In the genomic region with DNA sequence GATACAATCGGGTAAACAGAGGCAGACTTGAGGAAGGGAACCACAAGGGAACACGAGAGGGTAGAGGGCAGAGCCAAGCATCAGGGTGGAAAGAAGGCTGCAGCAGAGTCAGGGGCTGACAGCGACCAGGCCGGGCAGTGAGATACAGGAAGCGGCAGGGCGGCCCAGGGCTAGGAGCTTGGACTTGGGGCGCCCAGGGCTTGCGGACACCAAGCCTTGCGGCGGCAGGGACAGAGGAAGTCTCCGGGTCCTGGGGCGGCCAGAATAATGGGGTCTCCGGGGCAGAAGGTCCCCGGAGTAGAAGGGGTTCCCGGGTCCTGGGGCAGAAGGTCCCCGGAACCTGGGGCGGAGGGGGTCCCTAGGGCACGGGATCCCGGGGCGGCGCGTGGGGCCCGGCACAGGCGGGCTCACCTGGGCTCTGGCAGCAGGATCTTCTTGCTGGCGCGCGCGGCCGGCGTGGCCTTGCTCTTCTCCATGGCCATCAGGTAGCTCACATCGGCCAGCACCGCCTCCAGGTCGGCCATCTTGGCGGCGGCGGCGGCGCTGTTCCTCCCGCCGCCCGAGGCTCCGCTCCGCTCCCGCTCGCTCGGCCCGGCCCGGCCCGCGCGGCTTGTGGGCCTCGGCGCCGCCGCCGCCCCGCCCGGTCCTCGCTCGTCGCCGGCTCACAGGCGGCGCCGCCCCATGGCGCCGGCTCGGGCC, we compare ENCODE assay signal across 8 mouse cellular contexts. TPM values are rescaled to one million over a fixed set of nuclear protein-coding genes. Genes with fewer than 3 reads are reported as not detected.
DNase-seq lines count a peak whose midpoint lies in the region; ATAC-seq and TF ChIP-seq lines count a peak whose summit lies in the region.

No protein-coding gene starts in this region.

- peak; percentile 54 for ATAC-seq in embryonic facial prominence, embryonic 13.5 days (ENCODE audit: insufficient number of reproducible peaks, insufficient read depth, low FRiP score, low TSS enrichment, low read depth)
- ATAC-seq in limb, embryonic 12.5 days (ENCODE audit: insufficient number of reproducible peaks, insufficient read depth, low FRiP score, low TSS enrichment, low read depth): peak; percentile 29
- ATAC-seq in midbrain, embryonic 16.5 days: peak; percentile 47

- H3K4me3 ChIP-seq in layer of hippocampus, adult 2 months: peak overlapping the region; percentile 71
- H3K4me3 ChIP-seq in embryonic facial prominence, embryonic 13.5 days: peak overlapping the region; percentile 95
- H3K4me3 ChIP-seq in limb, embryonic 12.5 days (replicated peaks): peak overlapping the region; percentile 92
- peak overlapping the region; percentile 93 for H3K4me3 ChIP-seq in midbrain, embryonic 16.5 days (ENCODE audit: low read depth, low read length)

- no peak for TF ChIP-seq CTCF in layer of hippocampus, adult 2 months (conservative IDR thresholded peaks at IDR 0.05)

- H3K27me3 ChIP-seq in embryonic facial prominence, embryonic 13.5 days: no peaks in the 10 kb centered on the region
- H3K27me3 ChIP-seq in limb, embryonic 12.5 days: no peaks in the 10 kb centered on the region
- no peaks in the 10 kb centered on the region for H3K27me3 ChIP-seq in midbrain, embryonic 16.5 days (ENCODE audit: control insufficient read depth, insufficient read depth, low read depth, low read length)

- intact Hi-C loops in heart, postnatal 10 days (cut with DNase I): loop anchor here (1.0 to 5.0 kb wide), 3 partner anchors 23 to 98 kb away; partner anchors contain the start of gene Ankrd13d

- no peaks in the 10 kb centered on the region for H3K36me3 ChIP-seq in embryonic facial prominence, embryonic 13.5 days
- 0 out of 2 replicates have a peak, but pooled peaks cover 3% of the 10 kb centered on the region for H3K36me3 ChIP-seq in limb, embryonic 12.5 days
- no peaks in the 10 kb centered on the region for H3K36me3 ChIP-seq in midbrain, embryonic 16.5 days (ENCODE audit: control insufficient read depth, insufficient read depth, low read length)

- DNase-seq in layer of hippocampus, adult 2 months (ENCODE audit: low spot score in 2 of 2): no peak
- DNase-seq in layer of hippocampus, adult 18-20 months (ENCODE audit: low spot score in 2 of 2): no peak
- peak; percentile 74 for DNase-seq in adrenal gland, postnatal 14 days
- peak; percentile 55 to 59 for DNase-seq in heart, postnatal 10 days
- peak; percentile 52 to 63 for DNase-seq in thymus, adult 18-20 months

- H3K9me3 ChIP-seq in embryonic facial prominence, embryonic 13.5 days: no peaks in the 10 kb centered on the region
- no peaks in the 10 kb centered on the region for H3K9me3 ChIP-seq in limb, embryonic 12.5 days
- no peaks in the 10 kb centered on the region for H3K9me3 ChIP-seq in midbrain, embryonic 16.5 days (replicated peaks; ENCODE audit: control insufficient read depth, low read length, poor library complexity, severe bottlenecking)

- peak overlapping the region; percentile 97 for H3K27ac ChIP-seq in layer of hippocampus, adult 2 months
- H3K27ac ChIP-seq in embryonic facial prominence, embryonic 13.5 days: peak overlapping the region; percentile 83
- H3K27ac ChIP-seq in limb, embryonic 12.5 days: peak overlapping the region; percentile 76
- H3K27ac ChIP-seq in midbrain, embryonic 16.5 days (ENCODE audit: low read length): peak overlapping the region; percentile 92

- H3K4me2 ChIP-seq in embryonic facial prominence, embryonic 13.5 days: peak overlapping the region; percentile 79
- peak overlapping the region; percentile 89 for H3K4me2 ChIP-seq in limb, embryonic 12.5 days
- peak overlapping the region; percentile 92 for H3K4me2 ChIP-seq in midbrain, embryonic 16.5 days (ENCODE audit: low read length)

- H3K9ac ChIP-seq in embryonic facial prominence, embryonic 13.5 days: peak overlapping the region; percentile 96
- peak overlapping the region; percentile 92 for H3K9ac ChIP-seq in limb, embryonic 12.5 days (replicated peaks)
- peak overlapping the region; percentile 97 for H3K9ac ChIP-seq in midbrain, embryonic 16.5 days (ENCODE audit: low read depth, low read length)

- H3K4me1 ChIP-seq in embryonic facial prominence, embryonic 13.5 days: peaks cover 55% of the 10 kb centered on the region
- peaks cover 48% of the 10 kb centered on the region for H3K4me1 ChIP-seq in limb, embryonic 12.5 days (replicated peaks)
- peaks cover 56% of the 10 kb centered on the region for H3K4me1 ChIP-seq in midbrain, embryonic 16.5 days (ENCODE audit: control insufficient read depth, insufficient read depth, low read length)

- WGBS in embryonic facial prominence, embryonic 13.5 days: under 1% methylated on average over 58 of the region's 68 CpGs
- under 1% methylated on average over 53 of the region's 68 CpGs for WGBS in limb, embryonic 12.5 days
- WGBS in midbrain, embryonic 16.5 days: under 1% methylated on average over 59 of the region's 68 CpGs

RNA-seq across cellular contexts. Expression of gene Grk2, which starts 0.4 kb away (rescaled TPM):
- 100 to 1,000 TPM; 181 to 201 TPM for total RNA-seq in layer of hippocampus, adult 2 months (2021)
- 100 to 1,000 TPM; 184 to 192 TPM for total RNA-seq in layer of hippocampus, adult 18-20 months (2021)
- 45.2 and 74.4 TPM in 2 replicates for total RNA-seq in adrenal gland, postnatal 14 days (2021)
- polyA plus RNA-seq in embryonic facial prominence, embryonic 13.5 days (2015; fragmentation: Nextera tagmentation; extraction: Ambion mirVana): 17.0 and 19.6 TPM in 2 replicates
- total RNA-seq in heart, postnatal 10 days (2021): 10 to 100 TPM; 51.4 to 57.2 TPM
- polyA plus RNA-seq in limb, embryonic 12.5 days (2016; fragmentation: Nextera tagmentation; extraction: Ambion mirVana): 15.6 and 16.1 TPM in 2 replicates
- 24.8 and 26.8 TPM in 2 replicates for polyA plus RNA-seq in midbrain, embryonic 16.5 days (2015; fragmentation: Nextera tagmentation; extraction: Ambion mirVana)

RNA-seq across cellular contexts. Expression of gene Ankrd13d, which starts 22.7 kb away (rescaled TPM):
- 10 to 100 TPM; 63.4 to 70.7 TPM for total RNA-seq in layer of hippocampus, adult 2 months (2021)
- total RNA-seq in layer of hippocampus, adult 18-20 months (2021): 10 to 100 TPM; 58.5 to 59.2 TPM
- 2.7 and 4.8 TPM in 2 replicates for total RNA-seq in adrenal gland, postnatal 14 days (2021)
- polyA plus RNA-seq in embryonic facial prominence, embryonic 13.5 days (2015; fragmentation: Nextera tagmentation; extraction: Ambion mirVana): 12.6 and 13.5 TPM in 2 replicates
- total RNA-seq in heart, postnatal 10 days (2021): 1 to 10 TPM in 1 of 2 experiments, under 1 TPM in 1; 0.98 to 1.5 TPM
- 12.6 and 12.9 TPM in 2 replicates for polyA plus RNA-seq in limb, embryonic 12.5 days (2016; fragmentation: Nextera tagmentation; extraction: Ambion mirVana)
- polyA plus RNA-seq in midbrain, embryonic 16.5 days (2015; fragmentation: Nextera tagmentation; extraction: Ambion mirVana): 55.6 and 65.7 TPM in 2 replicates

RNA-seq across cellular contexts. Expression of gene Ssh3, which starts 36.7 kb away (rescaled TPM):
- 10 to 100 TPM; 57.5 to 58.7 TPM for total RNA-seq in layer of hippocampus, adult 2 months (2021)
- 10 to 100 TPM; 49.5 to 49.6 TPM for total RNA-seq in layer of hippocampus, adult 18-20 months (2021)
- total RNA-seq in adrenal gland, postnatal 14 days (2021): 17.3 and 20.8 TPM in 2 replicates
- 17.4 and 20.3 TPM in 2 replicates for polyA plus RNA-seq in embryonic facial prominence, embryonic 13.5 days (2015; fragmentation: Nextera tagmentation; extraction: Ambion mirVana)
- total RNA-seq in heart, postnatal 10 days (2021): 10 to 100 TPM in 1 of 2 experiments, 1 to 10 TPM in 1; 10.0 to 12.0 TPM
- polyA plus RNA-seq in limb, embryonic 12.5 days (2016; fragmentation: Nextera tagmentation; extraction: Ambion mirVana): 9.1 and 11.6 TPM in 2 replicates
- polyA plus RNA-seq in midbrain, embryonic 16.5 days (2015; fragmentation: Nextera tagmentation; extraction: Ambion mirVana): 14.7 and 19.6 TPM in 2 replicates

Comparison
In these comparisons a context has a peak if more than half of its experiments do, and no peak if none do; other contexts are left out.
1. DNase-seq: peak in adrenal gland, postnatal 14 days (single experiment), heart, postnatal 10 days (2 of 2) and thymus, adult 18-20 months (2 of 2); none in layer of hippocampus, adult 2 months (0 of 2) and layer of hippocampus, adult 18-20 months (0 of 2).
2. RNA of gene Ankrd13d, which starts 22.7 kb away (total RNA-seq): 63.4 to 70.7 TPM in layer of hippocampus, adult 2 months and 58.5 to 59.2 TPM in layer of hippocampus, adult 18-20 months; 2.7 to 4.8 TPM in adrenal gland, postnatal 14 days and 0.98 to 1.5 TPM in heart, postnatal 10 days; every median in the first group is over 10 times any median in the second.
3. Peak in every context shown above with its lines, with median percentiles within 50 percentile points of each other: H3K27ac ChIP-seq, H3K4me3 ChIP-seq, ATAC-seq, H3K4me2 ChIP-seq and H3K9ac ChIP-seq.